Mouse (Mus musculus) lung, postnatal 0 days (tissue): ENCODE measurements around the gene Calu.

Experiments
- CTCF ChIP-seq: IDR thresholded peaks from 2 replicates; pipeline ENCODE4 v1.5.1; 2016; ENCODE audit warnings: antibody characterized with exemption, mild to moderate bottlenecking
- EP300 ChIP-seq: IDR thresholded peaks from 2 replicates; pipeline ENCODE4 v1.6.1; 2016; ENCODE audit warnings: antibody characterized with exemption, mild to moderate bottlenecking, control low read depth

DNA sequence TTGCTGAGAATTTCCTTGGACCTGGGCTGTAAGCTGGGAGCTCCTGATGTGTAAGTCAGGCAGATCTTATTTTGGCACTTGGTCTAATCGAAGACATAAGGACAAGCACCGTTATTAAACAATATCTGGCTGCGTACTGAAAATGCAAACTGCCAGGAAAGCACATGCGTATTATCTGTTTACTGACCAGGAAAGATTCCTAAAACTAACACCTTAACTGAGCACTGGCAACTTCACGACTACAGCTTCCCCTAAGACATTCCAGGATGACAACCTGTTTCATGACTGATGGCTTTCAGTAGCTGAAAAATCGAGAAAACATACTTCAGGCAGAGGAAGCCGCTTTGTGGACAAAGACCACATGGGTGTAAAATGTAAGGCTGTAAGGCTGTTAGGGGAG is 680 bp upstream of the Calu start:
- no peak for TF ChIP-seq CTCF
- no peak for TF ChIP-seq EP300
